Mouse (Mus musculus) ovary, postnatal 10 days (tissue): ENCODE data around the gene Nuak1.

Source experiments
- DNase-seq: peaks from one replicate; pipeline ENCODE4 v3.0.0; 2022; ENCODE audit warnings: low spot score

The Nuak1 gene

GRCm38 (mm10) chr10:84338752-84339151, 101.6 kb downstream of the Nuak1 start:
- DNase-seq, result no peak

GRCm38 (mm10) chr10:84335441-84335840, 105.0 kb downstream of the Nuak1 start:
- DNase-seq, result no peak

GRCm38 (mm10) chr10:84329822-84330221, 110.6 kb downstream of the Nuak1 start:
- DNase-seq, result no peak

GRCm38 (mm10) chr10:84329336-84329735, 111.1 kb downstream of the Nuak1 start:
- DNase-seq, result no peak

- DNase-seq, result no peak
Observed at GRCm38 (mm10) chr10:84324018-84324417, 116.4 kb downstream of the Nuak1 start.
